Mouse (Mus musculus) ES-Bruce4 (cell line): ENCODE results near the gene A630023A22Rik. TPM values are rescaled to one million over a fixed set of nuclear protein-coding genes. Genes with fewer than 3 reads are reported as not detected.

Experiments used
- H3K27ac ChIP-seq: 2 replicates; pipeline ENCODE4 v1.5.1; 2012; ENCODE audit warnings: low read length, inconsistent platforms; ENCODE audit not compliant: insufficient read depth
- H3K27me3 ChIP-seq: 2 replicates; pipeline ENCODE4 v1.6.1; 2012; ENCODE audit warnings: mild to moderate bottlenecking, low read length, inconsistent platforms; ENCODE audit not compliant: control insufficient read depth, poor library complexity, insufficient read depth, severe bottlenecking
- H3K36me3 ChIP-seq: 2 replicates; pipeline ENCODE4 v1.6.1; 2012; ENCODE audit warnings: inconsistent platforms, mild to moderate bottlenecking, low read length, moderate library complexity; ENCODE audit not compliant: control insufficient read depth, poor library complexity, insufficient read depth, severe bottlenecking
- H3K4me1 ChIP-seq: one replicate; pipeline ENCODE4 v1.8.1; 2011; ENCODE audit warnings: low read length; ENCODE audit not compliant: control insufficient read depth, insufficient read depth
- H3K4me3 ChIP-seq: 2 replicates; pipeline ENCODE4 v1.5.1; 2011; ENCODE audit warnings: low read depth, mild to moderate bottlenecking, low read length
- H3K9ac ChIP-seq: 2 replicates; pipeline ENCODE4 v1.6.1; 2012; ENCODE audit warnings: low read depth, mild to moderate bottlenecking, inconsistent platforms; ENCODE audit not compliant: poor library complexity, severe bottlenecking
- H3K9me3 ChIP-seq: replicated peaks from 2 replicates; pipeline ENCODE4 v1.6.1; 2012; ENCODE audit warnings: mild to moderate bottlenecking, low read length, inconsistent platforms; ENCODE audit not compliant: control insufficient read depth, poor library complexity, insufficient read depth, severe bottlenecking
- CTCF ChIP-seq: IDR thresholded peaks from one replicate; pipeline ENCODE4 v1.8.1; 2011; ENCODE audit warnings: low read depth, low read length
- EP300 ChIP-seq: IDR thresholded peaks from 2 replicates; pipeline ENCODE4 v1.6.1; 2011; ENCODE audit warnings: low read depth, low read length; ENCODE audit not compliant: insufficient read depth
- POLR2A ChIP-seq: IDR thresholded peaks from one replicate; pipeline ENCODE4 v1.8.1; 2011; ENCODE audit warnings: low read length; ENCODE audit not compliant: insufficient read depth
- polyA plus RNA-seq: library from polyadenylated mRNA; stranded (reverse); fragments of >200 nt; gene quantifications from 2 replicates; pipeline ENCODE4 v1.2.4, GENCODE M21; 2011; ENCODE audit warnings: low read depth; ENCODE audit not compliant: missing spikeins, insufficient read depth, insufficient read length

The A630023A22Rik gene
- polyA plus RNA-seq, 1 experiment, result not detected

GRCm38 (mm10) chr14:34078293-34078692 is 24.3 kb downstream of the A630023A22Rik start:
- TF ChIP-seq CTCF (no peak), EP300 (no peak), POLR2A (no peak)
- Histone ChIP-seq H3K4me1 (no peaks in the 10 kb centered on the region), H3K27me3 (no peaks in the 10 kb centered on the region), H3K36me3 (no peaks in the 10 kb centered on the region), H3K4me3 (no peak overlapping the region), H3K9ac (no peak overlapping the region), H3K9me3 (no peaks in the 10 kb centered on the region), H3K27ac (no peak overlapping the region)

- Histone ChIP-seq H3K9me3 (no peaks in the 10 kb centered on the region), H3K4me1 (no peaks in the 10 kb centered on the region), H3K36me3 (no peaks in the 10 kb centered on the region), H3K27ac (no peak overlapping the region), H3K9ac (no peak overlapping the region), H3K4me3 (no peak overlapping the region), H3K27me3 (no peaks in the 10 kb centered on the region)
- TF ChIP-seq POLR2A (no peak), CTCF (no peak)
Observed at GRCm38 (mm10) chr14:34077222-34077621, 25.3 kb downstream of the A630023A22Rik start.

GRCm38 (mm10) chr14:34075346-34075745 is 27.2 kb downstream of the A630023A22Rik start:
- no peak for TF ChIP-seq EP300
- TF ChIP-seq POLR2A, result no peak
- TF ChIP-seq CTCF, result no peak
- Histone ChIP-seq H3K9ac (no peak overlapping the region), H3K4me3 (no peak overlapping the region), H3K27ac (no peak overlapping the region), H3K9me3 (no peaks in the 10 kb centered on the region), H3K27me3 (no peaks in the 10 kb centered on the region), H3K4me1 (no peaks in the 10 kb centered on the region), H3K36me3 (no peaks in the 10 kb centered on the region)

- Histone ChIP-seq H3K9me3 (no peaks in the 10 kb centered on the region), H3K4me3 (no peak overlapping the region), H3K9ac (no peak overlapping the region), H3K36me3 (no peaks in the 10 kb centered on the region), H3K27ac (no peak overlapping the region), H3K4me1 (no peaks in the 10 kb centered on the region), H3K27me3 (no peaks in the 10 kb centered on the region)
- TF ChIP-seq CTCF, result no peak
- TF ChIP-seq POLR2A, result no peak
- no peak for TF ChIP-seq EP300
Observed at GRCm38 (mm10) chr14:34071665-34072064, 30.9 kb downstream of the A630023A22Rik start.

- Histone ChIP-seq H3K9ac (no peak within 1 kb of the TSS), H3K36me3 (no peaks in the 10 kb centered on the region), H3K27me3 (no peaks in the 10 kb centered on the region), H3K4me3 (no peak within 1 kb of the TSS), H3K27ac (no peak within 1 kb of the TSS), H3K4me1 (no peaks in the 10 kb centered on the region), H3K9me3 (no peaks in the 10 kb centered on the region)
- TF ChIP-seq CTCF (no peak), POLR2A (no peak), EP300 (no peak)
Observed at GRCm38 (mm10) chr14:34052516-34052915, 50.0 kb downstream of the A630023A22Rik start, which contains the start of gene Antxrl. TSS of gene Antxrl (plus strand) at chr14:34052707.

GRCm38 (mm10) chr14:34050101-34050779 is 52.3 kb downstream of the A630023A22Rik start:
- Histone ChIP-seq H3K4me1 (no peaks in the 10 kb centered on the region), H3K4me3 (no peak overlapping the region), H3K9ac (no peak overlapping the region), H3K27me3 (no peaks in the 10 kb centered on the region), H3K9me3 (no peaks in the 10 kb centered on the region), H3K36me3 (no peaks in the 10 kb centered on the region), H3K27ac (no peak overlapping the region)
- TF ChIP-seq CTCF (no peak), POLR2A (no peak), EP300 (no peak)
